23 mouse cellular contexts compared by ENCODE assay signal in genomic region chr3:155188857-155189256, GRCm38 (mm10).
DNase-seq lines count a peak whose midpoint lies in the region; ATAC-seq and TF ChIP-seq lines count a peak whose summit lies in the region.
"Had no signal": no experiment of that assay in that cellular context is flagged by ENCODE, and none has a peak within 500 bp of the region (broad histone marks: within the 10 kb centered on the region; RNA-seq: fewer than 3 reads in every experiment).

No protein-coding gene starts in this region.

- H3K27me3 ChIP-seq in heart, embryonic 11.5 days (ENCODE audit: control insufficient read depth, insufficient read depth, low read length), result no peaks in the 10 kb centered on the region
- H3K27me3 ChIP-seq in heart, postnatal 0 days (ENCODE audit: control insufficient read depth, insufficient read depth, low read length), result no peaks in the 10 kb centered on the region
- H3K27me3 ChIP-seq in forebrain, embryonic 10.5 days (ENCODE audit: poor library complexity, severe bottlenecking), result no peaks in the 10 kb centered on the region
- H3K27me3 ChIP-seq in midbrain, embryonic 16.5 days (ENCODE audit: control insufficient read depth, insufficient read depth, low read depth, low read length), result no peaks in the 10 kb centered on the region
- H3K27me3 ChIP-seq: embryonic facial prominence, embryonic 13.5 days; forebrain, embryonic 13.5 days; hindbrain, embryonic 15.5 days; liver, embryonic 15.5 days; lung, embryonic 15.5 days; stomach, embryonic 15.5 days had no signal

- TF ChIP-seq CTCF in heart, postnatal 0 days (IDR thresholded peaks at IDR 0.05; ENCODE audit: low read depth), result no peak

- no peaks in the 10 kb centered on the region for H3K4me1 ChIP-seq in heart, embryonic 11.5 days (ENCODE audit: control insufficient read depth, insufficient read depth, low read length)
- H3K4me1 ChIP-seq in heart, postnatal 0 days (ENCODE audit: control insufficient read depth, insufficient read depth), result no peaks in the 10 kb centered on the region
- H3K4me1 ChIP-seq in forebrain, embryonic 10.5 days, result no peaks in the 10 kb centered on the region
- H3K4me1 ChIP-seq in midbrain, embryonic 16.5 days (ENCODE audit: control insufficient read depth, insufficient read depth, low read length), result no peaks in the 10 kb centered on the region
- H3K4me1 ChIP-seq: embryonic facial prominence, embryonic 13.5 days; forebrain, embryonic 13.5 days; hindbrain, embryonic 15.5 days; liver, embryonic 15.5 days; lung, embryonic 15.5 days; stomach, embryonic 15.5 days had no signal

- H3K36me3 ChIP-seq in heart, embryonic 11.5 days (ENCODE audit: control insufficient read depth, insufficient read depth, low read length), result no peaks in the 10 kb centered on the region
- H3K36me3 ChIP-seq in heart, postnatal 0 days (replicated peaks; ENCODE audit: control insufficient read depth, insufficient read depth, low read length), result no peaks in the 10 kb centered on the region
- no peaks in the 10 kb centered on the region for H3K36me3 ChIP-seq in forebrain, embryonic 10.5 days (replicated peaks)
- H3K36me3 ChIP-seq in midbrain, embryonic 16.5 days (ENCODE audit: control insufficient read depth, insufficient read depth, low read length), result no peaks in the 10 kb centered on the region
- H3K36me3 ChIP-seq: embryonic facial prominence, embryonic 13.5 days; hindbrain, embryonic 15.5 days; liver, embryonic 15.5 days; lung, embryonic 15.5 days; stomach, embryonic 15.5 days had no signal

- no peak overlapping the region for H3K9ac ChIP-seq in heart, embryonic 11.5 days (ENCODE audit: low read depth, low read length)
- no peak overlapping the region for H3K9ac ChIP-seq in heart, postnatal 0 days (replicated peaks; ENCODE audit: low read depth, low read length)
- no peak overlapping the region for H3K9ac ChIP-seq in midbrain, embryonic 16.5 days (ENCODE audit: low read depth, low read length)
- H3K9ac ChIP-seq: embryonic facial prominence, embryonic 13.5 days; forebrain, embryonic 13.5 days; hindbrain, embryonic 15.5 days; liver, embryonic 15.5 days; lung, embryonic 15.5 days; stomach, embryonic 15.5 days had no signal

- no peak for TF ChIP-seq EP300 in heart, postnatal 0 days (IDR thresholded peaks at IDR 0.05; ENCODE audit: low read depth)

- no peak overlapping the region for H3K27ac ChIP-seq in heart, embryonic 11.5 days (ENCODE audit: low read depth, low read length)
- H3K27ac ChIP-seq in heart, postnatal 0 days (ENCODE audit: low read depth), result no peak overlapping the region; the same call in 1 of the 2 replicates
- H3K27ac ChIP-seq in forebrain, embryonic 10.5 days, result no peak overlapping the region
- no peak overlapping the region for H3K27ac ChIP-seq in midbrain, embryonic 16.5 days (ENCODE audit: low read length)
- H3K27ac ChIP-seq: embryonic facial prominence, embryonic 13.5 days; forebrain, embryonic 13.5 days; gastrocnemius, adult 2 months; hindbrain, embryonic 15.5 days; liver, embryonic 15.5 days; lung, embryonic 15.5 days; macrophage; stomach, embryonic 15.5 days had no signal

- H3K4me2 ChIP-seq in heart, embryonic 11.5 days, result no peak overlapping the region
- no peak overlapping the region for H3K4me2 ChIP-seq in heart, postnatal 0 days (ENCODE audit: low read depth, low read length)
- H3K4me2 ChIP-seq in midbrain, embryonic 16.5 days (ENCODE audit: low read length), result no peak overlapping the region
- H3K4me2 ChIP-seq: embryonic facial prominence, embryonic 13.5 days; forebrain, embryonic 13.5 days; hindbrain, embryonic 15.5 days; liver, embryonic 15.5 days; lung, embryonic 15.5 days; stomach, embryonic 15.5 days had no signal

- peak; percentile 55; the same call in 1 of the 2 replicates for ATAC-seq in heart, embryonic 11.5 days (replicated peaks; ENCODE audit: insufficient number of reproducible peaks, low FRiP score, low TSS enrichment)
- ATAC-seq in heart, postnatal 0 days (ENCODE audit: insufficient read depth, low read depth), result peak; percentile 83
- no peak for ATAC-seq in midbrain, embryonic 16.5 days
- ATAC-seq: forebrain, embryonic 13.5 days had no signal

- 46% methylated on average over 2 of the region's 2 CpGs for WGBS in heart, embryonic 11.5 days (ENCODE audit: insufficient replicate concordance)
- 26% methylated on average over 2 of the region's 2 CpGs for WGBS in heart, postnatal 0 days
- WGBS in forebrain, embryonic 10.5 days, result 93% methylated on average over 2 of the region's 2 CpGs
- 81% methylated on average over 2 of the region's 2 CpGs for WGBS in midbrain, embryonic 16.5 days

- peak; percentile 0 for DNase-seq in kidney, postnatal 14 days
- DNase-seq in kidney, postnatal 10 days, result no peak
- peak; percentile 27 for DNase-seq in R1 (ENCODE audit: low read depth, low spot score)
- DNase-seq in heart, postnatal 0 days (ENCODE audit: low spot score), result peak; percentile 52
- DNase-seq in forebrain, embryonic 10.5 days (ENCODE audit: extremely low spot score, low spot score), result no peak
- DNase-seq: cerebellum, adult 11-12 months; cerebellum, postnatal 36 days; gastrocnemius, adult 2 months; kidney, adult 9 months; kidney, postnatal 36 days; right cerebral cortex, postnatal 4 days; thymus, adult 2 months; thymus, postnatal 4 days had no signal

- H3K9me3 ChIP-seq in heart, embryonic 11.5 days (replicated peaks; ENCODE audit: control insufficient read depth, low read length), result no peaks in the 10 kb centered on the region
- H3K9me3 ChIP-seq in heart, postnatal 0 days (replicated peaks; ENCODE audit: control insufficient read depth, low read length), result no peaks in the 10 kb centered on the region
- no peaks in the 10 kb centered on the region for H3K9me3 ChIP-seq in forebrain, embryonic 10.5 days
- H3K9me3 ChIP-seq in midbrain, embryonic 16.5 days (replicated peaks; ENCODE audit: control insufficient read depth, low read length, poor library complexity, severe bottlenecking), result no peaks in the 10 kb centered on the region
- H3K9me3 ChIP-seq: embryonic facial prominence, embryonic 13.5 days; forebrain, embryonic 13.5 days; hindbrain, embryonic 15.5 days; liver, embryonic 15.5 days; lung, embryonic 15.5 days; stomach, embryonic 15.5 days had no signal

- no peak overlapping the region for H3K4me3 ChIP-seq in heart, embryonic 11.5 days (ENCODE audit: low read depth, low read length)
- no peak overlapping the region for H3K4me3 ChIP-seq in heart, postnatal 0 days (ENCODE audit: low read depth, low read length)
- no peak overlapping the region for H3K4me3 ChIP-seq in forebrain, embryonic 10.5 days
- H3K4me3 ChIP-seq in midbrain, embryonic 16.5 days (ENCODE audit: low read depth, low read length), result no peak overlapping the region
- H3K4me3 ChIP-seq: embryonic facial prominence, embryonic 13.5 days; erythroblast, embryonic 14.5 days; forebrain, embryonic 13.5 days; gastrocnemius, adult 2 months; hindbrain, embryonic 15.5 days; liver, embryonic 15.5 days; lung, embryonic 15.5 days; stomach, embryonic 15.5 days had no signal

Comparison
In these comparisons a context has a peak if more than half of its experiments do, and no peak if none do; other contexts are left out.
1. DNase-seq: peak in kidney, postnatal 14 days (single experiment), R1 (single experiment) and heart, postnatal 0 days (single experiment); none in kidney, postnatal 10 days (single experiment) and forebrain, embryonic 10.5 days (single experiment).